8 mouse cellular contexts compared by ENCODE assay signal in genomic region chr14:45690520-45691246, GRCm38 (mm10). TPM values are rescaled to one million over a fixed set of nuclear protein-coding genes. Genes with fewer than 3 reads are reported as not detected.
DNase-seq lines count a peak whose midpoint lies in the region; ATAC-seq and TF ChIP-seq lines count a peak whose summit lies in the region.

No protein-coding gene starts in this region.

- peak overlapping the region; percentile 51 for H3K4me3 ChIP-seq in forebrain, embryonic 13.5 days
- H3K4me3 ChIP-seq in liver, postnatal 0 days (ENCODE audit: low read depth, low read length), result peak overlapping the region; percentile 41
- H3K4me3 ChIP-seq in neural tube, embryonic 14.5 days (ENCODE audit: low read depth, low read length), result peak overlapping the region; percentile 46

- peak; percentile 94 for ATAC-seq in forebrain, embryonic 13.5 days
- peak; percentile 50; the same call in 1 of the 2 replicates for ATAC-seq in liver, postnatal 0 days
- peak; percentile 97 for ATAC-seq in neural tube, embryonic 14.5 days (ENCODE audit: low read depth)

- WGBS in forebrain, embryonic 13.5 days, result 2% methylated on average over 16 of the region's 16 CpGs
- 5% methylated on average over 16 of the region's 16 CpGs for WGBS in large intestine, adult 2 months
- WGBS in liver, postnatal 0 days (ENCODE audit: insufficient replicate concordance), result 3% methylated on average over 16 of the region's 16 CpGs
- 1% methylated on average over 16 of the region's 16 CpGs for WGBS in neural tube, embryonic 14.5 days

- DNase-seq in ES-CJ7 (ENCODE audit: low read depth, low spot score), result peak; percentile 58
- DNase-seq in c-Kit-positive CD71-positive TER-119-positive erythroid progenitor cells, embryonic 14.5 days (ENCODE audit: low spot score), result peak; percentile 40
- DNase-seq in heart, postnatal 14 days, result peak; percentile 41 to 54
- peak; percentile 3 for DNase-seq in large intestine, adult 2 months (ENCODE audit: low read depth, low spot score)
- DNase-seq in liver, postnatal 0 days, result peak; percentile 44
- DNase-seq in thymus, adult 18-20 months, result peak; percentile 4 to 6

- peak overlapping the region; percentile 17; the same call in 1 of the 2 replicates for H3K27ac ChIP-seq in forebrain, embryonic 13.5 days
- H3K27ac ChIP-seq in liver, postnatal 0 days (ENCODE audit: low read depth), result no peak overlapping the region
- H3K27ac ChIP-seq in neural tube, embryonic 14.5 days (ENCODE audit: low read depth, low read length), result peak overlapping the region; percentile 67

- no peaks in the 10 kb centered on the region for H3K27me3 ChIP-seq in forebrain, embryonic 13.5 days
- H3K27me3 ChIP-seq in liver, postnatal 0 days (ENCODE audit: insufficient read depth, low read length), result no peaks in the 10 kb centered on the region
- H3K27me3 ChIP-seq in neural tube, embryonic 14.5 days (ENCODE audit: control insufficient read depth, insufficient read depth, low read length), result no peaks in the 10 kb centered on the region

- H3K9me3 ChIP-seq in forebrain, embryonic 13.5 days (replicated peaks), result no peaks in the 10 kb centered on the region
- no peaks in the 10 kb centered on the region for H3K9me3 ChIP-seq in liver, postnatal 0 days (ENCODE audit: low read length)
- no peaks in the 10 kb centered on the region for H3K9me3 ChIP-seq in neural tube, embryonic 14.5 days (ENCODE audit: control insufficient read depth, low read length)

- no peak for TF ChIP-seq EP300 in liver, postnatal 0 days (IDR thresholded peaks at IDR 0.05; ENCODE audit: low read depth)

- peak overlapping the region; percentile 75 for H3K9ac ChIP-seq in forebrain, embryonic 13.5 days
- 0 out of 2 replicates have a peak overlapping the region, but pooled peaks have one; percentile 8 for H3K9ac ChIP-seq in liver, postnatal 0 days (replicated peaks)
- peak overlapping the region; percentile 66 for H3K9ac ChIP-seq in neural tube, embryonic 14.5 days (replicated peaks; ENCODE audit: low read depth, low read length)

- no peaks in the 10 kb centered on the region for H3K36me3 ChIP-seq in forebrain, embryonic 13.5 days (ENCODE audit: poor library complexity, severe bottlenecking)
- H3K36me3 ChIP-seq in liver, postnatal 0 days (replicated peaks; ENCODE audit: insufficient read depth, low read length), result no peaks in the 10 kb centered on the region
- H3K36me3 ChIP-seq in neural tube, embryonic 14.5 days (ENCODE audit: control insufficient read depth, insufficient read depth, low read length), result no peaks in the 10 kb centered on the region

- H3K4me1 ChIP-seq in forebrain, embryonic 13.5 days, result peaks cover 4% of the 10 kb centered on the region; the same call in 1 of the 2 replicates
- H3K4me1 ChIP-seq in liver, postnatal 0 days (ENCODE audit: insufficient read depth), result peaks cover 4% of the 10 kb centered on the region; the same call in 1 of the 2 replicates
- no peaks in the 10 kb centered on the region for H3K4me1 ChIP-seq in neural tube, embryonic 14.5 days (ENCODE audit: control insufficient read depth, insufficient read depth, low read length)

- intact Hi-C loops in heart, postnatal 14 days (cut with DNase I), result loop anchor here (5.0 to 10.0 kb wide), 4 partner anchors 74 to 268 kb away; no protein-coding TSS in a partner anchor

- H3K4me2 ChIP-seq in forebrain, embryonic 13.5 days, result peak overlapping the region; percentile 59
- H3K4me2 ChIP-seq in liver, postnatal 0 days (ENCODE audit: low read depth, low read length), result peak overlapping the region; percentile 68
- peak overlapping the region; percentile 66 for H3K4me2 ChIP-seq in neural tube, embryonic 14.5 days (ENCODE audit: low read depth, low read length)

- TF ChIP-seq CTCF in liver, postnatal 0 days (IDR thresholded peaks at IDR 0.05; ENCODE audit: low read depth), result peak; percentile 75

RNA-seq across cellular contexts. Expression of gene Ddhd1, which starts 32.7 kb away (rescaled TPM):
- 12.4 and 13.4 TPM in 2 replicates for polyA plus RNA-seq in forebrain, embryonic 13.5 days (2015; fragmentation: Nextera tagmentation; extraction: Ambion mirVana)
- total RNA-seq in heart, postnatal 14 days (2021), result 10 to 100 TPM; 10.0 to 11.8 TPM
- polyA plus RNA-seq in large intestine, adult 2 months (2012; rRNA removed), result 13.9 and 20.3 TPM in 2 replicates
- 3.2 and 3.7 TPM in 2 replicates for polyA plus RNA-seq in liver, postnatal 0 days (2015; fragmentation: Nextera tagmentation; extraction: Ambion mirVana)
- 31.0 and 34.1 TPM in 2 replicates for polyA plus RNA-seq in neural tube, embryonic 14.5 days (2014; fragmentation: Nextera tagmentation; extraction: Ambion mirVana)

Comparison
In these comparisons a context has a peak if more than half of its experiments do, and no peak if none do; other contexts are left out.
1. DNase-seq: peak in every context shown above with its lines; median percentile 58 in ES-CJ7; 48 in heart, postnatal 14 days; 44 in liver, postnatal 0 days; 40 in c-Kit-positive CD71-positive TER-119-positive erythroid progenitor cells, embryonic 14.5 days; 5 in thymus, adult 18-20 months; 3 in large intestine, adult 2 months.
2. H3K9ac ChIP-seq: peak in every context shown above with its lines; median percentile 75 in forebrain, embryonic 13.5 days; 66 in neural tube, embryonic 14.5 days; 8 in liver, postnatal 0 days.